Mouse (Mus musculus) kidney, embryonic 15.5 days (tissue): ENCODE data around the gene Dhx37. TPM values are rescaled to one million over a fixed set of nuclear protein-coding genes. Genes with fewer than 3 reads are reported as not detected.
A peak's percentile ranks its signal among the peaks of the same experiment; 100 is the strongest.

Experiments used
- ATAC-seq: fragments of 200-750 bp; cut with Nextera tagmentation; replicated peaks from 2 replicates; pipeline ENCODE4 v1.8.0; 2017; ENCODE audit warnings: moderate TSS enrichment; ENCODE audit not compliant: low FRiP score
- H3K27ac ChIP-seq: fragments of 300-500 bp; sonication (generic); 2 replicates; pipeline ENCODE4 v1.5.1; 2015; ENCODE audit warnings: mild to moderate bottlenecking, inconsistent platforms
- H3K27me3 ChIP-seq: fragments of 300-500 bp; sonication (generic); 2 replicates; pipeline ENCODE4 v1.6.1; 2015; ENCODE audit warnings: inconsistent platforms
- H3K36me3 ChIP-seq: fragments of 300-500 bp; sonication (generic); 2 replicates; pipeline ENCODE4 v1.6.1; 2015; ENCODE audit warnings: inconsistent platforms
- H3K4me1 ChIP-seq: fragments of 300-500 bp; sonication (generic); 2 replicates; pipeline ENCODE4 v1.6.1; 2015; ENCODE audit warnings: inconsistent platforms
- H3K4me2 ChIP-seq: fragments of 300-500 bp; sonication (generic); 2 replicates; pipeline ENCODE4 v1.6.1; 2015; ENCODE audit warnings: moderate library complexity, mild to moderate bottlenecking, inconsistent platforms
- H3K4me3 ChIP-seq: fragments of 300-500 bp; sonication (generic); replicated peaks from 2 replicates; pipeline ENCODE4 v1.5.1; 2015; ENCODE audit warnings: mild to moderate bottlenecking, inconsistent platforms
- H3K9ac ChIP-seq: fragments of 300-500 bp; sonication (generic); 2 replicates; pipeline ENCODE4 v1.6.1; 2015; ENCODE audit warnings: mild to moderate bottlenecking, inconsistent platforms
- H3K9me3 ChIP-seq: fragments of 300-500 bp; sonication (generic); replicated peaks from 2 replicates; pipeline ENCODE4 v1.6.1; 2016; ENCODE audit warnings: inconsistent platforms
- WGBS: fragments of 180-500 bp; shearing (Covaris S2); methylation state at CpG from one replicate; pipeline ENCODE4 v1.1.7; 2015; ENCODE audit warnings: mixed read lengths; 5-methylcytosine and 5-hydroxymethylcytosine counted together
- polyA plus RNA-seq: library from polyadenylated mRNA; unstranded; fragments of >200 nt; fragmentation: Nextera tagmentation; extraction: Ambion mirVana; gene quantifications from 2 replicates; pipeline ENCODE4 v1.2.1, GENCODE M21; 2015

Gene Dhx37
- polyA plus RNA-seq, 1 experiment from 2014 or later = 15.6 TPM

DNA sequence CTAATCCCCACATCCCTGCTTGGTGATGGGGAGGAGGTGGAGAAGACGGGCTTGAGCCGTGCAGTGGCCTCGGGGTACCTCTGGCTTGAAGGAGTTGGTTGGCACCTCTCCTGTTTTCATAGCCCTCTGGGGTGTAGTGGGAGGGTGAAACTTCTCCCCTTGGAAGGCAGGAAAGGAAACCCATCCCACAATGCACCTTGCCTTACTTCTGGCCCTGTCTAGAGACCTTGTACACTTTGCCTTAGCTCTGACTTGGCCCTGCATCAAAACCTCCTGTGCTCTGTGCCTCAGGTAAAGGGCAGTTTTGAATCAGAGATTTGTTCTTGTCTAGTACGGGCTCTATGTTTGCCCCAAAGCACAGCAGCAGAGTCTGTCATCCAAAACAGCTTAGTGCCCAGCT is 36.8 kb upstream of the Dhx37 start:
- Histone ChIP-seq H3K4me1 (no peaks in the 10 kb centered on the region), H3K4me2 (no peak overlapping the region), H3K9me3 (no peaks in the 10 kb centered on the region), H3K27ac (peak overlapping the region; percentile 37; the same call in 1 of the 2 replicates), H3K4me3 (no peak overlapping the region), H3K36me3 (no peaks in the 10 kb centered on the region), H3K9ac (no peak overlapping the region), H3K27me3 (no peaks in the 10 kb centered on the region)
- ATAC-seq = no peak
- 83% methylated on average over 4 of the region's 4 CpGs for WGBS

DNA sequence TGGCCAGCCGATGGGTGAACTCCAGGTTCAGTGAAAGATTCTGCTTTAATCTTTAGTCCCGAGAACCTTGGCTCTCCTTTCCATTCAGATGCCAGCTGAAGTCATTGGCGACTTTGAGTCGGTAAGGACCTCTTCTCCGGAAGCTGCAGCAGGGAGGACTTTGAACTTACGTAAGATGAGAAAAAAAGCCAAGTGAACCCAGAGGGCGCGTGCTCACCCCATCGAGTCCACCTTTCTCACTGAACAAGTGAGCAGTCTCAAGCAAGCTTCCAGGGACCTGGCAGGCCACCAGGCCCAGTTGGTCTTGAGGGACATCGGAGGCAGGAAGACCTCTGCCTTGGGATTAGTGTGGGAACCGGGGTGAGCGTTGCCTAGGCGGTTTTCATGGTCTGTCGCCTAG is 33.3 kb upstream of the Dhx37 start:
- Histone ChIP-seq H3K36me3 (no peaks in the 10 kb centered on the region), H3K4me3 (no peak overlapping the region), H3K4me1 (peaks cover 5% of the 10 kb centered on the region), H3K9ac (no peak overlapping the region), H3K4me2 (no peak overlapping the region), H3K27ac (peak overlapping the region; percentile 4; the same call in 1 of the 2 replicates), H3K27me3 (no peaks in the 10 kb centered on the region), H3K9me3 (no peaks in the 10 kb centered on the region)
- 82% methylated on average over 14 of the region's 14 CpGs for WGBS
- no peak for ATAC-seq

DNA sequence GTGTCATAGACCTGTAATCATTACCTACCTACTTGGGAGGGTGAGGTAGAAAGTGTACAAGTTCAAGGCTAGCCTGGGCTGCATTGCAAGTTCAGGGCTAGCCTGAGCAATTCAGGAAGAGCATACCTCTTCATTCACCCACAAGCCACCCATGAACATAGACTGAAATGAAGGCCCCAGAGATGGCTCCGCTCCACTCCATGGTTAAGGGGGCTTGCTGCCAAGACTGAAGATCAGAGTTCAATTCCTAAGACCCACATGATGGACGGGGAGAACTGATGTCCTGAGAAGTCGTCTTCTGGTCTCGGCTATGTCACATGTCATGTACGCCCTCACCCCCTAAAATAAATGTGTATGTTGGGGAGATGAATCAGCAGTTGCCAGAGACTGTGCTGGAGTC is 32.6 kb upstream of the Dhx37 start:
- ATAC-seq = no peak
- 89% methylated on average over 5 of the region's 5 CpGs for whole genome bisulfite sequencing

DNA sequence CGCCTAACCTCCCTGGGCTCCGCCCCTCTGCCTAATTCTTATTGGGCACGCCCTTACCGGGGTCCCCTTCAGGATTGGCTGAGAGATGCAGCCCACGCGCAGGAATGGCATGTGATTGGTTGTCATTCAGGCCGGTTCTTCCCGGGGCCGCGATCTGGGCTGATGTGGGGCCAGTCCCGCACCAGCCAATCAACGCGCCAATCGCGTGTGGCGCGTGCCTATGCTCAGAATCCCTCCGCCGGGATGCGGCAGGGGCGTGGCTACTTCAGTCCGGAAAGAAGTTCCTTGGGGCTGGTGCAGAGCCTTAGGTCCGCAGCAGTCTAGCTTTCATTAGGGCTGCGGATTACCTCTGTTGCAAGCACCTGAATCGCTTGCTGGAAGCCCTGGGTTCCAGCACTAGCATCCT is 31.8 kb upstream of the Dhx37 start:
- peak; percentile 100 for ATAC-seq
- Histone ChIP-seq H3K9me3 (no peaks in the 10 kb centered on the region), H3K4me2 (peak overlapping the region; percentile 53), H3K27ac (no peak overlapping the region), H3K4me1 (peaks cover 5% of the 10 kb centered on the region), H3K36me3 (no peaks in the 10 kb centered on the region), H3K27me3 (no peaks in the 10 kb centered on the region), H3K4me3 (peak overlapping the region; percentile 35), H3K9ac (no peak overlapping the region)
- under 1% methylated on average over 25 of the region's 25 CpGs for WGBS

More for the DNA sequence above, 32.6 kb upstream of the Dhx37 start:
- no peak overlapping the region for H3K9ac ChIP-seq
- no peak overlapping the region for H3K4me3 ChIP-seq
- no peaks in the 10 kb centered on the region for H3K36me3 ChIP-seq
- no peaks in the 10 kb centered on the region for H3K9me3 ChIP-seq
- no peak overlapping the region for H3K27ac ChIP-seq
- H3K4me2 ChIP-seq = 0 out of 2 replicates have a peak overlapping the region, but pooled peaks have one; percentile 53
- no peaks in the 10 kb centered on the region for H3K27me3 ChIP-seq
- peaks cover 5% of the 10 kb centered on the region for H3K4me1 ChIP-seq

DNA sequence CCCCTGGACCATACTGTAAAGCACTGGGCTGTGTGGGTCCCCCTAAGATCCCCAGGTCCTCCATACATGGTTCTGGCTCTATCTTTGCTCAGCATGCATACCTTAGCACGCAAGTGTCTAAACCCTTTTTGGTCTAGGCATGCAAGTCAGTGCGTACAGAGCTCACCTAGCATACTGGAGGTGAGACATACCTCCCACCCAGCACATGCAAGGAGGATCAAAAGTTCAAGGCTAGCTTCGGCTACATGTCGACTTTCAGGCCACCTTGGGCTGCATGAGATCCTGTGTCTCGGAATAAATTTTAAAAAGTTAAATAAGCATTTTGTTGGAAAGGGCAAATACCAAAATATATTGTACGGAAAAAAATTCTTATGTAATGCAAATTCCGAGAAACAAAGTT is 31.3 kb upstream of the Dhx37 start:
- Histone ChIP-seq H3K4me3 (peak overlapping the region; percentile 35), H3K4me1 (peaks cover 5% of the 10 kb centered on the region), H3K9ac (no peak overlapping the region), H3K9me3 (no peaks in the 10 kb centered on the region), H3K27ac (peak overlapping the region; percentile 18; the same call in 1 of the 2 replicates), H3K36me3 (no peaks in the 10 kb centered on the region), H3K4me2 (peak overlapping the region; percentile 53), H3K27me3 (no peaks in the 10 kb centered on the region)
- WGBS = 39% methylated on average over 7 of the region's 7 CpGs
- ATAC-seq = peak; percentile 5; the same call in 1 of the 2 replicates

DNA sequence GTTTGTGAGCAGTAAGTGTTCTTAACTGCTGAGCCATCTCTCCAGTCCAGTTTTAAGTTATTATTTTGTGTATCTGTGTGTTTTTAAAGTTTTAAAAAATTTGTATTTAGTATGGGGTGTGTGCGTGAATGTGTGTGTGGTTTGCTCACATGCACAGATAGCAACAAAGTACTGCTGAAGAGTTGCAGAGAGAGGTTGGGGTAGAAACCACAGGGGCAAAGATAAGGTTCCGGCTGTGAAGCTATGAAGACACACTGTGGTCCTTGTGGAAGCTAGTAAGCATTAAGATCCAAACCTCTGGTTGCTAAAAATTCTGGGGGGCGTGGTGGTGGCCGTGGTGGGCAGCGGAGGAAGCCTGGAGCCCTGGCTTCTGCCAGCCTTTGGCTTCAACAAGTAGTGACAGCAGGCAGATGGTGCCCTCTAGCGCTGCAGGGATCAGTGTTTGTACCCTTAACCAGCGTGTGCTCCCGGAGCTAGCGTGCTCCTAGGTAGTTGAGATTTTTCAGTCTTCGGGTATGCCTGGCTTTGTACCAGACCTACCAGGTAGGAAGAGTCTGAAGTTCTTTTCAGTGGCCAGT is 28.0 kb upstream of the Dhx37 start:
- Histone ChIP-seq H3K4me1 (peaks cover 5% of the 10 kb centered on the region), H3K9ac (no peak overlapping the region), H3K4me3 (no peak overlapping the region), H3K4me2 (no peak overlapping the region), H3K27me3 (no peaks in the 10 kb centered on the region), H3K36me3 (no peaks in the 10 kb centered on the region; the same call in 1 of the 2 replicates), H3K9me3 (no peaks in the 10 kb centered on the region), H3K27ac (no peak overlapping the region)
- 46% methylated on average over 10 of the region's 10 CpGs for WGBS
- ATAC-seq = no peak

DNA sequence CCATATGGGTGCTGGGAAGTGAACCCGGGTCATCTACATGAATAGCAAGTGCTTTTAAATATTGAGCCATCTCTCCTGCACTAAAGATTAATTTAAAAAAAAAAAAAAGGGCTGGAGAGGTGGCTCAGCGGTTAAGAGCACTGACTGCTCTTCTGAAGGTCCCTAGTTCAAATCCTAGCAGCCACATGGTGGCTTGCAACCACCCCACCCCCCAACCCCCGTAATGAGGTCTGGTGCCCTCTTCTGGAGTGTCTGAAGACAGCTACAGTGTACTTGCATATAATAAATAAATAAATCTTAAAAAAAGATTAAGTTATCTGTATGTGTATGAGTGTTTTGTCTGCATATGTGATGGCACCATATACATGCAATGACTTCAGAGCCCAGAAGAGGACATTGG is 26.7 kb upstream of the Dhx37 start:
- peaks cover 5% of the 10 kb centered on the region for H3K4me1 ChIP-seq
- ATAC-seq = no peak
- no peak overlapping the region for H3K4me2 ChIP-seq
- no peak overlapping the region for H3K9ac ChIP-seq
- WGBS = 88% methylated on average over 3 of the region's 3 CpGs
- H3K9me3 ChIP-seq = no peaks in the 10 kb centered on the region
- H3K27ac ChIP-seq = no peak overlapping the region
- H3K27me3 ChIP-seq = no peaks in the 10 kb centered on the region
- peaks cover 7% of the 10 kb centered on the region for H3K36me3 ChIP-seq
- no peak overlapping the region for H3K4me3 ChIP-seq

DNA sequence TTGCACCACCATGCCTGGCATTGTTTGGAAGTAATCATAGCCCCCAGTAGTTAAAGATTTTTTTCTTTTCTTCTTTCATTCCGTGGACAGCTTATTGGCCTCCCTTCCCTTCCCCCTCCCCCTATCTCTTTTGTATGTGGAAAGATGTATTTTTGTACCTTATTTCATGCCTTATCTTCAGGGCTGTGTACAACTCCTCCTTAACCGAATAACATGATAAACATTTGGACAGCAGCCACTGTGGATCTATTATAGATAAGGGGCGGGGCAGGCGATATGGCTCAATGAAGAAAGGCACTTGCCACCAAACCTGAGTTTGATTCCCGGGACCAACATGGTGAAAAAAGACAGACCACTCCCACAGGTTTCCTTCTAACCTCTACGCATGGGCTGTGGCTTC is 23.6 kb upstream of the Dhx37 start:
- 85% methylated on average over 6 of the region's 6 CpGs for WGBS
- Histone ChIP-seq H3K36me3 (peaks cover 34% of the 10 kb centered on the region), H3K9ac (no peak overlapping the region), H3K4me3 (no peak overlapping the region), H3K27ac (no peak overlapping the region), H3K9me3 (no peaks in the 10 kb centered on the region), H3K27me3 (no peaks in the 10 kb centered on the region), H3K4me2 (no peak overlapping the region), H3K4me1 (no peaks in the 10 kb centered on the region)
- no peak for ATAC-seq

DNA sequence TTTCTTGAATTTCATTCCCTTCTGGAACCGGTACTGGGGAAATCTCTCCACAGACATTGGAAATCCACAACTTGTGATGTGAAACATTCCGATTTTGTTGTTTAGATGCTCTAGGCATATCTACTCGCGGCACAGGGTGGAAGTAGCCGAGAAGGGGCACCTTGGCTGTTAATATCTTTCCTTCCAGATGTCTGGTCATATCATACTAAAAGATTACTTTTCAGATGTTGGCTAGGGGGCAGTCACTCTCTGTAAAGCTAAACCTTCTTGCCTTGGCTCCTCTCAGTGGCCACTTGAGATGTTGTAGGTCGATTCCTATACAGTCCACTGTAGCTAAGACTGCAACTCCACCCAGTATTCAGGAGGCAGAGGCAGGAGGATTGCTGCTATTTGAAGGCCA is 22.2 kb upstream of the Dhx37 start:
- H3K36me3 ChIP-seq = peaks cover 40% of the 10 kb centered on the region
- H3K4me2 ChIP-seq = no peak overlapping the region
- 88% methylated on average over 6 of the region's 6 CpGs for WGBS
- H3K4me1 ChIP-seq = no peaks in the 10 kb centered on the region
- H3K4me3 ChIP-seq = no peak overlapping the region
- no peak overlapping the region for H3K9ac ChIP-seq
- ATAC-seq = no peak
- no peaks in the 10 kb centered on the region for H3K27me3 ChIP-seq
- no peaks in the 10 kb centered on the region for H3K9me3 ChIP-seq
- H3K27ac ChIP-seq = no peak overlapping the region

DNA sequence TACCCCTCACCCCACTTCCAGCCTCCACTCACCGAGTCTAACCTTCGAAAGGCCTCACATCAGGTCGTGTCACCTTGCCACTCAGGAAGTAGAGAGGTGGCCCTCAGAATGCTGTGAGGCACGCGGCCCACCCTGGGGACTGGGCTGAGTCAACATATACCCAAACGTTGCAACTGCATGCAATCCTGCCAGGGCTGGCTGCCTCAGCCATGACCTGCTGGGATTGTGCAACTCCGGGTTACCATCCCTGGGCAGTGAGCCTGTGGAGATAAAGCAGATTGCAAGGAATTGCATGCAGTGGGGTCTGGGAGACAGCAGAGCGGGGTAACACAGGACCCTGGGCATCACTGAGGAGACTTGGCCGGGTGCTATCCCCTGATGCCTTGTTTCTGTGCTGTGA is 18.7 kb upstream of the Dhx37 start:
- Histone ChIP-seq H3K9ac (no peak overlapping the region), H3K4me3 (no peak overlapping the region), H3K36me3 (peaks cover 40% of the 10 kb centered on the region), H3K27me3 (no peaks in the 10 kb centered on the region), H3K4me1 (no peaks in the 10 kb centered on the region), H3K4me2 (no peak overlapping the region), H3K27ac (no peak overlapping the region), H3K9me3 (no peaks in the 10 kb centered on the region)
- 88% methylated on average over 9 of the region's 9 CpGs for WGBS
- no peak for ATAC-seq

DNA sequence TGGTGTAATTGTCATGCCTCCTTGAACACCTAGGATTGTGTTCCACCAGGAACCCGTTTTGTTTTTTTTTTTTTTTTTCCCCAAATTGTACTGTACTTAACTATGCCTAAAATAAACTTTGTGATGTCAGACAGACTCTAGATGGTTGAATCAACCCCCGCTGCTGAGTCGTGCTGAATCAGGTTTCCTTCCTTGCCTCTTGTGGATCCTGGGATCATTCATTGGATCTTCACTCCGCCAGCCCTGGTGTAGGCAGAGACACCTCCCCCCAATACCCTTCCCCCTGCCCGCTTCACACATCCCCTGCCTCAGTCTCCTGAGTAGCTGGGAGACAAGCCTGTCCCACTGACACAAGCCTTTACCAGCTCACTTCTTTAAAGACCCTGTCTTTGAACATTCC is 15.4 kb upstream of the Dhx37 start:
- Histone ChIP-seq H3K4me2 (no peak overlapping the region), H3K27me3 (no peaks in the 10 kb centered on the region), H3K36me3 (peaks cover 32% of the 10 kb centered on the region), H3K4me3 (no peak overlapping the region), H3K9ac (no peak overlapping the region), H3K4me1 (0 out of 2 replicates have a peak, but pooled peaks cover 4% of the 10 kb centered on the region), H3K9me3 (no peaks in the 10 kb centered on the region), H3K27ac (no peak overlapping the region)
- 68% methylated on average over 5 of the region's 5 CpGs for WGBS
- no peak for ATAC-seq

DNA sequence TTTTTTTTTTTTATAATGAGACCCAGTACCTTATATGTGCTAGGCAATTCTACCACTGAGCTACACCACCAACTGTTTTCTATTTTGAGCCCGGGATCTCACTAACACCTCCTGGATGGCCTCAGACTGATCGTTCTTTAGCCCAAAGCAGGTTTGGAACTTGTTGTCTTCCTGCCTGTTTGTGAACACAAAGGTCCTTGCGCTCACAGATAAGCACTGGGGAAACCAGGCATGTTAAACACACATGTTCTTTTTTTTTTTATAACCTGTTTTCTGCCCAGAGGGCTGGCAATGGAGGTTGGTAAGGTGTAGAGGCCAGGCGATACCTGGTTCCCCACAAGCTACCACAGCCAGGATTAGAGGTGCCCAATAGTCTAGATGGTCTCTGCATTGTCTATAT is 14.7 kb upstream of the Dhx37 start:
- Histone ChIP-seq H3K4me2 (no peak overlapping the region), H3K4me1 (0 out of 2 replicates have a peak, but pooled peaks cover 7% of the 10 kb centered on the region), H3K27me3 (no peaks in the 10 kb centered on the region), H3K36me3 (peaks cover 27% of the 10 kb centered on the region), H3K9ac (no peak overlapping the region), H3K9me3 (no peaks in the 10 kb centered on the region), H3K27ac (no peak overlapping the region), H3K4me3 (no peak overlapping the region)
- no peak for ATAC-seq
- 90% methylated on average over 4 of the region's 4 CpGs for WGBS

DNA sequence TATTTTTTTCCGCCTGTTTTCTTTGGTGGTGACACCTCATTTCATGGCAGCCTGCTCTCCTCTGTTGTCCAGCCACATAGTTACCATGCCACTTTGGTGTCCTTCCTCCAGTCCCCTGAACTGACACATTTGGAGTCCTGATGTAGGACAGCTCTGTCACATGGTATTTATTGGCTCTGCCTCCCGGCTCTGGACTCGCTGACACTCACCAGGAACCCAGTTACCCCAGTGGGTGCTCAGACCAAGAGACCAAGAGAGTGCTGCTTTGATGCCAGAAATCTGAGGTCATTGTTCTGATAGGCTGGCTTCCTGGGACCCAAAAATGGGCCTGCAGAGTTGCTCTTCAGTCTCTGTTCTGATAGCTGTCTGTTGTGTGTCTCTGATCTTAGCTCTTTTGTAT is 14.1 kb upstream of the Dhx37 start:
- Histone ChIP-seq H3K27ac (no peak overlapping the region), H3K36me3 (peaks cover 21% of the 10 kb centered on the region), H3K4me1 (peaks cover 11% of the 10 kb centered on the region), H3K9ac (no peak overlapping the region), H3K27me3 (no peaks in the 10 kb centered on the region), H3K4me3 (no peak overlapping the region), H3K9me3 (no peaks in the 10 kb centered on the region), H3K4me2 (no peak overlapping the region)
- 73% methylated on average over 3 of the region's 3 CpGs for WGBS
- no peak for ATAC-seq
